Mouse (Mus musculus) C2C12 (cell line): ENCODE results near the gene Midn. TPM values are rescaled to one million over a fixed set of nuclear protein-coding genes. Genes with fewer than 3 reads are reported as not detected.

ENCODE experiments used
- H3K27me3 ChIP-seq: one replicate; pipeline ENCODE4 v1.6.1; 2011; ENCODE audit not compliant: control insufficient read depth, insufficient read depth, insufficient read length
- H3K36me3 ChIP-seq: one replicate; pipeline ENCODE4 v1.6.1; 2011; ENCODE audit not compliant: control insufficient read depth, insufficient read depth
- H3K4me3 ChIP-seq: one replicate; pipeline ENCODE4 v1.5.1; 2011; ENCODE audit warnings: mild to moderate bottlenecking, control low read depth; ENCODE audit not compliant: poor library complexity, insufficient read depth, severe bottlenecking
- H3K79me2 ChIP-seq: one replicate; pipeline ENCODE4 v1.6.1; 2011; ENCODE audit not compliant: control insufficient read depth, insufficient read depth
- H3K79me3 ChIP-seq: one replicate; pipeline ENCODE4 v1.6.1; 2011; ENCODE audit warnings: low read depth, control low read depth
- H3ac ChIP-seq: one replicate; pipeline ENCODE3; 2011; ENCODE audit warnings: low read depth; ENCODE audit not compliant: control insufficient read depth, insufficient read length
- CEBPB ChIP-seq: IDR thresholded peaks from one replicate; pipeline ENCODE4 v1.6.1; 2011; ENCODE audit warnings: low read depth, mild to moderate bottlenecking, control low read depth, moderate library complexity
- CTCF ChIP-seq: IDR thresholded peaks from one replicate; pipeline ENCODE4 v1.5.1; 2011; ENCODE audit not compliant: control insufficient read depth, insufficient read depth, insufficient read length
- FOSL1 ChIP-seq: IDR thresholded peaks from one replicate; pipeline ENCODE4 v1.8.0; 2011; ENCODE audit warnings: mild to moderate bottlenecking, low read length; ENCODE audit not compliant: poor library complexity, insufficient read depth, severe bottlenecking
- MAX ChIP-seq: IDR thresholded peaks from one replicate; pipeline ENCODE4 v1.6.1; 2011; ENCODE audit warnings: mild to moderate bottlenecking, control low read depth
- MYOD1 ChIP-seq: IDR thresholded peaks from one replicate; pipeline ENCODE4 v1.6.1; 2011; ENCODE audit warnings: low read depth; ENCODE audit not compliant: control insufficient read depth, insufficient read length
- MYOG ChIP-seq: IDR thresholded peaks from one replicate; pipeline ENCODE4 v1.6.1; 2011; ENCODE audit not compliant: control insufficient read depth, insufficient read length; ENCODE audit errors: extremely low read depth
- USF1 ChIP-seq: IDR thresholded peaks from one replicate; pipeline ENCODE4 v1.6.1; 2011; ENCODE audit warnings: low read depth, mild to moderate bottlenecking, control low read depth, moderate library complexity
- polyA plus RNA-seq: library from polyadenylated mRNA; unstranded; fragments of >200 nt; fragmentation: generic; extraction: Trizol; gene quantifications from one replicate; pipeline ENCODE4 v1.2.1, GENCODE M21; 2012; ENCODE audit warnings: missing spikeins

Midn gene
- polyA plus RNA-seq, 1 experiment, result 77.5 TPM

DNA sequence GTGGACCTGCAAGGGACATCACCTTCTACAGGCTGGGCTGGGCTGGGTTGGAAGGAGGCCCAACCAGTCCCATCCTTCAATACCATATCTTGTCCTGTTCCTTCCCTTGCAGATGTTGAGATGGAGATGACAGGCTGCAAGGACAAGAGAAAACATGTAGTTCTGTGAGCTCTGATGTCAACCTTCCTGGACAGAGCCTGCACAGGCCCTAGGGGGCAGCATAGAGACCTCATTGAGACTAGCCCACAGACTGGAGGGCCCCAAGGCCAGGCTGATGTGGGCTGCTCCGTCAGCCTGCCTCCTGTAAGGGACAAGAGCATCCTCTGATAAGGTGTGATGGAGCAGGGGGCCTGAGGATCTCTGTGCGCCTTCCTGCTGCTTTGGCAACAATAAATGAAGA is 26.6 kb downstream of the Midn start:
- no peak overlapping the region for H3ac ChIP-seq
- H3K79me2 ChIP-seq, result peaks cover 12% of the 10 kb centered on the region
- no peak overlapping the region for H3K4me3 ChIP-seq
- peaks cover 26% of the 10 kb centered on the region for H3K36me3 ChIP-seq
- no peaks in the 10 kb centered on the region for H3K27me3 ChIP-seq
- TF ChIP-seq CTCF (peak; percentile 49), CEBPB (no peak)
- H3K79me3 ChIP-seq, result peaks cover 4% of the 10 kb centered on the region

DNA sequence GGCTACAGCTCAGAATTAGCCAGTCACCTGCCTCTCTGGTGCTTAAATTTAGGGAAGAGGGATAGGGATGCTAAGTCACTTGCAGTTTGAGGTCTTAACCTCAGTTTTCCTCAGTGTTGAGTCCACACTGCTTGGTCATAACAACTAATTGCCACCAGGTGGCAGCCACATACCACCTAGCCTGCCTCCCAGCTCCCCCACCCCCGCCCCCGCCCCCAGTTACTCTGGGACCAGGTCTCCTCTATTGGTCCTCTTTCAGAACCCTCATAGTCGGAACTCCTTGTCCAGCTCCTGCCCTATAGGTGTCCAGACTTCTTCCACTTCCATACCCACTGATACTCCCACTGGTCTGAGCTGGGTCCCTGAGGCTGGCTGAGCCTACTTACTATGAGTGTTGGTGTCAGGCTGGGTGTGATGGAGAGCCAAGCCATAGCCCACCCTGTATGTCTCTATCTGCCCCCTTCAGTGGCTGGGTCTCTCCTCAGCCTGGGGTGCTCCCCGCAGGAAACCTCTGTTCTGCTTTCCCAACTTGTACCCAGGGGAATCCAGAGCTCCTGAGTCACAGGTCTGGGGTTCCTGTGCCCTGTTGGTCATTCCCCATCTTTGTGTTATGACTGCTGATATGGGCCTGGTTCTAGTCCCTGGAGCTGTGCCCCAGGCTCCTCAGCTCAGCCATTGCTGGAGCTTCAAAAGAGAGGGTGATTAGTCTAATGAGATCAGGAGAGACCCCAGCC is 27.6 kb downstream of the Midn start:
- TF ChIP-seq CEBPB, result no peak
- TF ChIP-seq MAX, result no peak
- peak; percentile 20 for TF ChIP-seq CTCF
- TF ChIP-seq MYOD1, result no peak
- Histone ChIP-seq H3ac (peak overlapping the region; percentile 31), H3K4me3 (no peak overlapping the region), H3K27me3 (no peaks in the 10 kb centered on the region), H3K36me3 (peaks cover 17% of the 10 kb centered on the region), H3K79me3 (no peaks in the 10 kb centered on the region), H3K79me2 (peaks cover 2% of the 10 kb centered on the region)

DNA sequence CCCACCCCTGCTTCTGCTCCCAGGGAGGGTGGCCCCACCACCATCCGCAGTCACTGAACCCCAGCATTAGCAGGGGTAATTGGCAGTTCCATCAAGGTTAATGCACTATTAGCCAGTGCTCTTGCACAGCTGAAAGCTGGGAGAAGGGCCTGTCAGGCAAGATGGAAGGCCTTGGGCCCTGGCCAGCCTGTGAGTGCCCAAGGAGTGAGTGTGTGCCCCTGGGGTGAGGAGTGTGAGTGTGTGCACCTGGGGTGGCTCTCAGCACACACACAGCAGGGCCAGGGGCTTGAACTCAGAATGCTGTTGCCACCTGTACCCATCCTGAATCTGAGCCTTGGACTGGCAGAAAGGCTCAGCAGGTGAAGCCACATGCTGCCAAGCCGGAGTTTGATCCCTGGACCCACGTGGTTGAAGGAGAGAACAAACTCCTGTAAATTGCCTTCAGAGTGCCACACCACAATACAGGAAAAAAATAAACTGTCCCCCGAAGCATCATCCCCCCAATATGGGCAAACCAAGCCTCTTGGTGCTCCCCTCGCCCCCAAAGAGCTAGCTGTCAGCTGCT is 28.3 kb downstream of the Midn start:
- Histone ChIP-seq H3ac (no peak overlapping the region), H3K36me3 (peaks cover 10% of the 10 kb centered on the region), H3K79me3 (no peaks in the 10 kb centered on the region), H3K4me3 (no peak overlapping the region), H3K27me3 (no peaks in the 10 kb centered on the region), H3K79me2 (no peaks in the 10 kb centered on the region)
- TF ChIP-seq MAX (no peak), CTCF (no peak), CEBPB (no peak), USF1 (no peak), MYOG (no peak), MYOD1 (no peak), FOSL1 (no peak)

DNA sequence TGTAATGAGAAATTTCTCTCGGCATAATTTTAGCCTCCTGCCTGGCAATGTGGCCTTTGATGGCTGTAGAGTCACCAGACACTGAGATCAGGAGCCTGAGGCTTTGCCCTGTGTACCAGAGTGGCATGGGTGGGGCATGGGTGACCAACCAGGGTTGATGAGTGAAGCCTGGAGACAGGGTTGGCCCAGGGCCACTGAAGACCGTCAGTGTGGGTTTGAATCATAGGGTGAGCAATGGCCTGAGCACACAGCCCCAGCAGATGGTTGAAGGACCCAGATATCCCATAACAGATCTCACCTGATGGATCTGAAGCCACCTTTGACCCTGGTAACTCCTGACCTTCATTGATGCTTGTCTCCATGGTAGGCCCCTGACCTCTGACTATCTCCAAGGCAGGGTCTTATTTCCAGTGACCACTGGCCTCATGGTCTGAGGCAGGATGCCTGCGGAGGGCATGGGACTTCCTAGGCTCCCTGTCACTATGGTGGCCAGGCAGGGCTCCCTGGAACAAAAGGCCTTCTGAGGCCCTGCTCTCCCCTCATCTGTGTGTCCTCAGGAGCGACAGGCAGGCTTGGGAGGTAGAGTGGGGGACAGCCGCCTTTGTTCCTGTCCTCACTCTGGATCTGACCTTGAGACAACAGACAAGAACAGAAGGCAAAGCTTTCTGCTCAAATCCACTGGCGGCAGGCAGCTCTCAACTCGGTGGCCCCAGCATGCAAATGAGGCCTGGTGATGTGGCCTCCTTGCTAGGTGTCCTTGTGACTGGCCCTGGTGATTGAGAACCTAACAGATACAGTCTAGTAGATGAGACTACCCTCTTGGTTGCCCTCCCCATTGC is 29.6 kb downstream of the Midn start:
- no peak overlapping the region for H3K4me3 ChIP-seq
- TF ChIP-seq USF1 (no peak), MAX (no peak), MYOD1 (peak; percentile 28)
- H3K27me3 ChIP-seq, result no peaks in the 10 kb centered on the region

DNA sequence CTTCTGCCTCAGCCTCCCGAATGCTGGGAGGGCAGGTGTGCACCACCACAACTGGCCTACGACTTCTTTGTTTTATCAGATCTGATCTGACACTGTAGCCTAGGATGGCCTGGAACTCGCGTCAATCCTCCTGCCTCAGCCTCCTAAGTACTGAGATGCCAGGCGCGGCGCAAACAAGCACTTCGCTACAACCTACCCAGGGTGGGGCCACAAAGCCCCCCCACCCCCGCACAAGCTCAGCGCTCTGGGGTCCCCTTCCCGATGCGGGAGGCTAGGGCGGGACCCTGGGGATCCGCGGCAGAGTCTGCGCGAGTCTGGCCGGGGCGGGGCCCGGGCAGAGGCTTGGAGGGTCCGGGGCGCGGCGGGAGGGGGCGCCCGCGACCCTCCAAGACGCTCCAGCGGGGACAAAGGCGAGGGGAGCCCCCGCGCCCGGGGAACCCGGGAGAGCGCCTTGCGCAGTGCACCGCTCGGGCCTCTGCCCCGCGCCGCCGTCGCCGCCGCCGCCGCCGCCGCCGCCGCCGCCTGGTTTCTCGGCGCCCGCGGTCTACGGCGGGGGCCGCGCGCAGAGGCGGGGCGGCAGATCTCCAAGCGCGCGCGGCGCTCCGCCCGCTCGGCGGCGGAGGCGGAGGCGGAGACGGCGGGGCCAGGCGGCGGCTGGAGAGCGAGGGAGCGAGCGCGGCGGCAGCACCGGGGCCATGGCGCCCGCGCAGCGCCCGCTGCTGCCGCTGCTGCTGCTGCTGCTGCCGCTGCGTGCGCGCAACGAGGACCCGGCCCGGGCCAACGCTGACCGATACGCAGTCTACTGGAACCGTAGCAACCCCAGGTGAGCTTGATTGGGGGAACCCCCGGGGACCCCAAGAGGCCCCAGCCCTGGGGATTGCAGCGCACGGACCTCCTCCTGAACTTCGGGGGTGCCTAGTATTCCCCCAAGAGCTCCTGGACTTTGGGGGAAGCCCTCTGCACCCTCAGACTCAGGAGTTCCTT is 31.3 kb downstream of the Midn start, which contains the start of gene Efna2:
TSS of gene Efna2 (plus strand) at position 415 of the 984 bp plus-strand sequence.
- H3K36me3 ChIP-seq, result no peaks in the 10 kb centered on the region
- peak within 1 kb of the TSS; percentile 77 for H3ac ChIP-seq
- no peaks in the 10 kb centered on the region for H3K79me2 ChIP-seq
- peak within 1 kb of the TSS; percentile 31 for H3K4me3 ChIP-seq
- no peaks in the 10 kb centered on the region for H3K27me3 ChIP-seq
- no peak for TF ChIP-seq USF1
- no peak for TF ChIP-seq FOSL1
- TF ChIP-seq CTCF, result no peak
- no peak for TF ChIP-seq CEBPB
- no peak for TF ChIP-seq MYOG
- TF ChIP-seq MAX, result no peak
- no peak for TF ChIP-seq MYOD1
- no peaks in the 10 kb centered on the region for H3K79me3 ChIP-seq

More for the DNA sequence above, 29.6 kb downstream of the Midn start:
- H3ac ChIP-seq, result no peak overlapping the region
- H3K36me3 ChIP-seq, result no peaks in the 10 kb centered on the region
- no peaks in the 10 kb centered on the region for H3K79me3 ChIP-seq
- H3K79me2 ChIP-seq, result no peaks in the 10 kb centered on the region
